13 mouse cellular contexts compared by ENCODE assay signal in the genomic region with DNA sequence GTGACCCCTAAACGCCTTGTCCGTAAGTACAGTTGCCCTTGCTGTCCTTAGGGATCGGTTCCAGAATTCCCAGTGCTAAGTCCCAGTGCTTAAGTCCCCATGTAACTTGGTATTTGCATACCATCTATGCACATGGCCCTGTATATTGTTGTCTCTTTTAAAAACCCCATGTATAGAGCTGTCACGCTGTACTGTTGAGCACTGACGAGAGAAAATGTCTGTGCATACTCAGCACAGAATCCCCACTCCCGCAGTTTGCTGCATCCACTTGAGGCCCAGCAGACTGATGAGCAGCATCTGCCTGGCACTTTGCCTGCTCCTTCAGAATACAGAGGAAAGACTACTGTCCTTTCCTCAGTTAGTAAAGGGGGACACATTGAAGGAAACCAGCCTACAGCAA. TPM values are rescaled to one million over a fixed set of nuclear protein-coding genes. Genes with fewer than 3 reads are reported as not detected.
DNase-seq lines count a peak whose midpoint lies in the region; ATAC-seq and TF ChIP-seq lines count a peak whose summit lies in the region.
"Had no signal": no experiment of that assay in that cellular context is flagged by ENCODE, and none has a peak within 500 bp of the region (broad histone marks: within the 10 kb centered on the region; RNA-seq: fewer than 3 reads in every experiment).

No protein-coding gene starts in this region.

- DNase-seq in forebrain, embryonic 11.5 days (ENCODE audit: low spot score): no peak
- DNase-seq in midbrain, embryonic 10.5 days (ENCODE audit: low spot score): no peak
- no peak for DNase-seq in stomach, postnatal 0 days (ENCODE audit: low spot score)
- DNase-seq in layer of hippocampus, adult 8-10 months (ENCODE audit: low spot score in 2 of 2): no peak
- DNase-seq: heart, adult 2 months; heart, postnatal 14 days; kidney, adult 18-20 months; kidney, postnatal 25 days; lung, embryonic 14.5 days had no signal

- peaks cover 9% of the 10 kb centered on the region; the same call in 1 of the 2 replicates for H3K4me1 ChIP-seq in forebrain, embryonic 11.5 days (replicated peaks; ENCODE audit: control insufficient read depth, insufficient read depth, low read length)
- peaks cover 12% of the 10 kb centered on the region for H3K4me1 ChIP-seq in forebrain, embryonic 16.5 days (replicated peaks; ENCODE audit: control insufficient read depth, insufficient read depth, low read length)
- H3K4me1 ChIP-seq in midbrain, embryonic 10.5 days: peaks cover 26% of the 10 kb centered on the region
- H3K4me1 ChIP-seq in neural tube, embryonic 14.5 days (ENCODE audit: control insufficient read depth, insufficient read depth, low read length): peaks cover 10% of the 10 kb centered on the region; the same call in 1 of the 2 replicates
- no peaks in the 10 kb centered on the region for H3K4me1 ChIP-seq in stomach, postnatal 0 days (replicated peaks; ENCODE audit: control insufficient read depth, insufficient read depth)

- no peak for TF ChIP-seq CTCF in stomach, postnatal 0 days (IDR thresholded peaks at IDR 0.05; ENCODE audit: low read depth)

- H3K9ac ChIP-seq in forebrain, embryonic 11.5 days (ENCODE audit: low read length): 0 out of 2 replicates have a peak overlapping the region, but pooled peaks have one; percentile 1
- H3K9ac ChIP-seq in forebrain, embryonic 16.5 days (replicated peaks; ENCODE audit: low read depth, low read length): no peak overlapping the region
- H3K9ac ChIP-seq in neural tube, embryonic 14.5 days (replicated peaks; ENCODE audit: low read depth, low read length): no peak overlapping the region
- H3K9ac ChIP-seq in stomach, postnatal 0 days (ENCODE audit: low read length): no peak overlapping the region
- H3K9ac ChIP-seq: lung, embryonic 14.5 days had no signal

- H3K27me3 ChIP-seq in forebrain, embryonic 11.5 days (ENCODE audit: control insufficient read depth, insufficient read depth, low read length): no peaks in the 10 kb centered on the region
- no peaks in the 10 kb centered on the region for H3K27me3 ChIP-seq in forebrain, embryonic 16.5 days (replicated peaks; ENCODE audit: control insufficient read depth, insufficient read depth, low read length)
- H3K27me3 ChIP-seq in midbrain, embryonic 10.5 days (ENCODE audit: low read depth, poor library complexity, severe bottlenecking): no peaks in the 10 kb centered on the region
- H3K27me3 ChIP-seq in neural tube, embryonic 14.5 days (ENCODE audit: control insufficient read depth, insufficient read depth, low read length): no peaks in the 10 kb centered on the region
- H3K27me3 ChIP-seq in stomach, postnatal 0 days (ENCODE audit: control insufficient read depth, insufficient read depth, low read length): no peaks in the 10 kb centered on the region

- WGBS in forebrain, embryonic 11.5 days: 78% methylated on average over 6 of the region's 6 CpGs
- 34% methylated on average over 6 of the region's 6 CpGs for WGBS in forebrain, embryonic 16.5 days
- WGBS in midbrain, embryonic 10.5 days: 88% methylated on average over 6 of the region's 6 CpGs
- 56% methylated on average over 6 of the region's 6 CpGs for WGBS in neural tube, embryonic 14.5 days
- WGBS in stomach, postnatal 0 days: 70% methylated on average over 6 of the region's 6 CpGs

- no peak overlapping the region for H3K27ac ChIP-seq in forebrain, embryonic 11.5 days (ENCODE audit: low read depth, low read length)
- peak overlapping the region; percentile 43 for H3K27ac ChIP-seq in forebrain, embryonic 16.5 days (ENCODE audit: low read length)
- H3K27ac ChIP-seq in midbrain, embryonic 10.5 days (replicated peaks): peak overlapping the region; percentile 82
- H3K27ac ChIP-seq in neural tube, embryonic 14.5 days (ENCODE audit: low read depth, low read length): peak overlapping the region; percentile 66
- no peak overlapping the region for H3K27ac ChIP-seq in stomach, postnatal 0 days (replicated peaks)
- H3K27ac ChIP-seq: heart, adult 2 months had no signal

- no peaks in the 10 kb centered on the region for H3K36me3 ChIP-seq in forebrain, embryonic 11.5 days (ENCODE audit: control insufficient read depth, insufficient read depth, low read length)
- H3K36me3 ChIP-seq in forebrain, embryonic 16.5 days (ENCODE audit: control insufficient read depth, insufficient read depth): 0 out of 2 replicates have a peak, but pooled peaks cover 2% of the 10 kb centered on the region
- H3K36me3 ChIP-seq in midbrain, embryonic 10.5 days: peaks cover 42% of the 10 kb centered on the region
- H3K36me3 ChIP-seq in neural tube, embryonic 14.5 days (ENCODE audit: control insufficient read depth, insufficient read depth, low read length): no peaks in the 10 kb centered on the region
- no peaks in the 10 kb centered on the region for H3K36me3 ChIP-seq in stomach, postnatal 0 days (ENCODE audit: control insufficient read depth, insufficient read depth, low read length)

- no peak for TF ChIP-seq EP300 in stomach, postnatal 0 days (optimal IDR thresholded peaks at IDR 0.05)

- H3K9me3 ChIP-seq in forebrain, embryonic 11.5 days (ENCODE audit: control insufficient read depth, low read length): no peaks in the 10 kb centered on the region
- no peaks in the 10 kb centered on the region for H3K9me3 ChIP-seq in forebrain, embryonic 16.5 days (ENCODE audit: control insufficient read depth, low read length)
- no peaks in the 10 kb centered on the region for H3K9me3 ChIP-seq in midbrain, embryonic 10.5 days (replicated peaks)
- no peaks in the 10 kb centered on the region for H3K9me3 ChIP-seq in neural tube, embryonic 14.5 days (ENCODE audit: control insufficient read depth, low read length)
- no peaks in the 10 kb centered on the region for H3K9me3 ChIP-seq in stomach, postnatal 0 days (ENCODE audit: control insufficient read depth, low read length)

- ATAC-seq in forebrain, embryonic 11.5 days (replicated peaks; ENCODE audit: low FRiP score): peak; percentile 41
- ATAC-seq in forebrain, embryonic 16.5 days: peak; percentile 41
- ATAC-seq in neural tube, embryonic 14.5 days (ENCODE audit: low read depth): peak; percentile 34; the same call in 1 of the 2 replicates
- ATAC-seq in erythroblast, adult 5-6 weeks (replicated peaks; ENCODE audit: low FRiP score, poor library complexity, severe bottlenecking): no peak
- no peak for ATAC-seq in stomach, postnatal 0 days (ENCODE audit: low FRiP score, low TSS enrichment)

- no peak overlapping the region for H3K4me2 ChIP-seq in forebrain, embryonic 11.5 days (ENCODE audit: low read depth, low read length, severe bottlenecking)
- H3K4me2 ChIP-seq in forebrain, embryonic 16.5 days (ENCODE audit: low read length): no peak overlapping the region
- H3K4me2 ChIP-seq in neural tube, embryonic 14.5 days (ENCODE audit: low read depth, low read length): peak overlapping the region; percentile 5; the same call in 1 of the 2 replicates
- no peak overlapping the region for H3K4me2 ChIP-seq in stomach, postnatal 0 days (replicated peaks; ENCODE audit: low read depth)
- H3K4me2 ChIP-seq: lung, embryonic 14.5 days had no signal

- H3K4me3 ChIP-seq in forebrain, embryonic 11.5 days (ENCODE audit: low read depth, low read length): no peak overlapping the region
- no peak overlapping the region for H3K4me3 ChIP-seq in forebrain, embryonic 16.5 days (replicated peaks; ENCODE audit: low read length)
- no peak overlapping the region for H3K4me3 ChIP-seq in midbrain, embryonic 10.5 days
- H3K4me3 ChIP-seq in neural tube, embryonic 14.5 days (ENCODE audit: low read depth, low read length): no peak overlapping the region
- H3K4me3 ChIP-seq in stomach, postnatal 0 days (ENCODE audit: low read depth, low read length): no peak overlapping the region
- H3K4me3 ChIP-seq: heart, adult 2 months had no signal

RNA-seq across cellular contexts. Expression of gene Slc25a18, which starts 0.4 kb away (rescaled TPM):
- polyA plus RNA-seq in forebrain, embryonic 11.5 days (2014; fragmentation: Nextera tagmentation; extraction: Ambion mirVana): 0.45 and 0.47 TPM in 2 replicates
- polyA plus RNA-seq in forebrain, embryonic 16.5 days (2015; fragmentation: Nextera tagmentation; extraction: Ambion mirVana): 1.4 and 3.5 TPM in 2 replicates
- 0.35 and 1.2 TPM in 2 replicates for polyA plus RNA-seq in midbrain, embryonic 10.5 days (2016; fragmentation: Nextera tagmentation; extraction: Ambion mirVana)
- 17.2 and 29.1 TPM in 2 replicates for polyA plus RNA-seq in neural tube, embryonic 14.5 days (2014; fragmentation: Nextera tagmentation; extraction: Ambion mirVana)
- not detected in 2 replicates for total RNA-seq in erythroblast, adult 5-6 weeks (2015; ENCODE audit: low replicate concordance)
- total RNA-seq in erythroblast, adult 5-6 weeks (2017; ENCODE audit: low replicate concordance): 0.26 TPM in 1 of 2 replicates, not detected in the other
- 0.10 and 0.13 TPM in 2 replicates for polyA plus RNA-seq in stomach, postnatal 0 days (2015; fragmentation: Nextera tagmentation; extraction: Ambion mirVana)
- 10 to 100 TPM; 58.9 to 64.1 (median 61.9) TPM for total RNA-seq in layer of hippocampus, adult 8-10 months (2022)
- total RNA-seq: megakaryocyte progenitor cell, adult 5-6 weeks had no signal

RNA-seq across cellular contexts. Expression of gene Atp6v1e1, which starts 48.8 kb away (rescaled TPM):
- polyA plus RNA-seq in forebrain, embryonic 11.5 days (2014; fragmentation: Nextera tagmentation; extraction: Ambion mirVana): 129 TPM in 2 replicates
- polyA plus RNA-seq in forebrain, embryonic 16.5 days (2015; fragmentation: Nextera tagmentation; extraction: Ambion mirVana): 240 and 248 TPM in 2 replicates
- 123 and 133 TPM in 2 replicates for polyA plus RNA-seq in midbrain, embryonic 10.5 days (2016; fragmentation: Nextera tagmentation; extraction: Ambion mirVana)
- polyA plus RNA-seq in neural tube, embryonic 14.5 days (2014; fragmentation: Nextera tagmentation; extraction: Ambion mirVana): 316 and 335 TPM in 2 replicates
- total RNA-seq in erythroblast, adult 5-6 weeks (2015; ENCODE audit: low replicate concordance): 131 and 140 TPM in 2 replicates
- 234 and 332 TPM in 2 replicates for total RNA-seq in erythroblast, adult 5-6 weeks (2017; ENCODE audit: low replicate concordance)
- polyA plus RNA-seq in stomach, postnatal 0 days (2015; fragmentation: Nextera tagmentation; extraction: Ambion mirVana): 251 and 252 TPM in 2 replicates
- total RNA-seq in layer of hippocampus, adult 8-10 months (2022): 100 to 1,000 TPM; 467 to 514 (median 483) TPM

Comparison
In these comparisons a context has a peak if more than half of its experiments do, and no peak if none do; other contexts are left out.
1. H3K27ac ChIP-seq: peak in forebrain, embryonic 16.5 days (single experiment), midbrain, embryonic 10.5 days (single experiment) and neural tube, embryonic 14.5 days (single experiment); none in forebrain, embryonic 11.5 days (single experiment) and stomach, postnatal 0 days (single experiment).
2. ATAC-seq: peak in forebrain, embryonic 11.5 days (single experiment), forebrain, embryonic 16.5 days (single experiment) and neural tube, embryonic 14.5 days (single experiment); none in erythroblast, adult 5-6 weeks (single experiment) and stomach, postnatal 0 days (single experiment).